Mouse (Mus musculus): ENCODE measurements around the gene Gpr68. TPM values are rescaled to one million over a fixed set of nuclear protein-coding genes. Genes with fewer than 3 reads are reported as not detected.
A peak's percentile ranks its signal among the peaks of the same experiment; 100 is the strongest.

The Gpr68 gene
- polyA plus RNA-seq, 1 experiment from 2014 or later: 0.21 TPM

DNA sequence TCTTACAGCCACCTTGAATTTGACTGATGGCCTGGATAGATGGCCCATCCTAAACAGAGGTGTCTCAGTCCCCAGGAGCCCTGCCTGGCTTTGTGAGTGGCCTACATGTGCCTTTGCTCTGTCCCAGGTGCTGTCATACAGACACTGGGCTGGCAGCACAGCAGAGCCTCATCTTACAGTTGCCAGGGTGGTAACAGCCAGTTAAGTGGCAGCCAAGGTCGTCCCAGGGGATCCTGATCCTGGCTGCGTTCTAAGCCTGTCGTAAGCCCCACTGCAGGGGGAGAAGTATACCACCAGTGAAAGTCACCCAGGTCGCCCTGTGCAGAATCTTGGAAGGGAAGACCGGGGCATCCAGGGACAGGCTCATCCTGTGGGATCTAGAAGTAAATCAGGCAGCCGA lies 68.1 kb downstream of the Gpr68 start:
- H3K9ac ChIP-seq (replicated peaks; ENCODE audit: low read depth): no peak overlapping the region
- no peaks in the 10 kb centered on the region for H3K27me3 ChIP-seq (replicated peaks; ENCODE audit: insufficient read depth, low read length)
- no peak for TF ChIP-seq CTCF (IDR thresholded peaks at IDR 0.05)
- H3K9me3 ChIP-seq (ENCODE audit: low read length): no peaks in the 10 kb centered on the region
- 0 out of 2 replicates have a peak, but pooled peaks cover 3% of the 10 kb centered on the region for H3K4me1 ChIP-seq (ENCODE audit: insufficient read depth, low read depth, low read length)
- DNase-seq (ENCODE audit: low spot score) (no peak), ATAC-seq (no peak)
- no peak overlapping the region for H3K4me2 ChIP-seq (replicated peaks; ENCODE audit: low read depth, low read length)
- no peak overlapping the region for H3K4me3 ChIP-seq (ENCODE audit: low read depth, low read length)
- H3K27ac ChIP-seq (ENCODE audit: low read length): no peak overlapping the region
- WGBS: 80% methylated on average over 6 of the region's 6 CpGs
- no peaks in the 10 kb centered on the region for H3K36me3 ChIP-seq (ENCODE audit: insufficient read depth, low read length)

- no peaks in the 10 kb centered on the region for H3K36me3 ChIP-seq (ENCODE audit: insufficient read depth, low read length)
- H3K4me1 ChIP-seq (ENCODE audit: insufficient read depth, low read depth, low read length): 0 out of 2 replicates have a peak, but pooled peaks cover 3% of the 10 kb centered on the region
- H3K27ac ChIP-seq (ENCODE audit: low read length): no peak overlapping the region
- no peak overlapping the region for H3K4me2 ChIP-seq (replicated peaks; ENCODE audit: low read depth, low read length)
- H3K4me3 ChIP-seq (ENCODE audit: low read depth, low read length): no peak overlapping the region
- DNase-seq (ENCODE audit: low spot score): no peak
- TF ChIP-seq CTCF (IDR thresholded peaks at IDR 0.05): no peak
- no peak for TF ChIP-seq EP300 (IDR thresholded peaks at IDR 0.05)
- H3K9me3 ChIP-seq (ENCODE audit: low read length): no peaks in the 10 kb centered on the region
- H3K9ac ChIP-seq (replicated peaks; ENCODE audit: low read depth): no peak overlapping the region
- no peaks in the 10 kb centered on the region for H3K27me3 ChIP-seq (replicated peaks; ENCODE audit: insufficient read depth, low read length)
- WGBS: 29% methylated on average over 8 of the region's 8 CpGs
- ATAC-seq: no peak
These were observed 68.9 kb downstream of the Gpr68 start for GRCm38 (mm10) chr12:100839079-100839600.

DNA sequence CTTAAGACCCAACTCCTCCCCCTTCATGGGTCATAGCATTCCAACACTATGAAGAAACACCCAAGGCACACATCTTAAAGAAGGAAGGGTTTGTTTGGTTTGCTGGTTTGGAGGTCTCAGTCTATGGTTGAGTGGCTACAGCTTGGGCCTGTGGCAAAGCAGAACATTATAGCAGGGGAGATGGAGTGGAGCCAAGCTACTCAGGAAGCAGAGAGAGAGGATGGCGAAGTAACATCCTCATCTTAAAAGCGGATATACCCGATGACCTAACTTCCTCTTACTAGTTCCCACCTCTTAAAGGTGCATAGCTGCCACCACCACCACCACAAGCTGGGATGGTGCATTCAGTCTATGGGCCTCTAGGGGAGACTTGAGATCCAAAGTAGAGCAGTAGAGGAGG lies 70.8 kb downstream of the Gpr68 start:
- Histone ChIP-seq H3K4me2 (replicated peaks; ENCODE audit: low read depth, low read length) (no peak overlapping the region), H3K27ac (ENCODE audit: low read length) (no peak overlapping the region), H3K4me1 (ENCODE audit: insufficient read depth, low read depth, low read length) (0 out of 2 replicates have a peak, but pooled peaks cover 3% of the 10 kb centered on the region), H3K4me3 (ENCODE audit: low read depth, low read length) (no peak overlapping the region), H3K27me3 (replicated peaks; ENCODE audit: insufficient read depth, low read length) (no peaks in the 10 kb centered on the region), H3K9ac (replicated peaks; ENCODE audit: low read depth) (no peak overlapping the region), H3K36me3 (ENCODE audit: insufficient read depth, low read length) (no peaks in the 10 kb centered on the region), H3K9me3 (ENCODE audit: low read length) (no peaks in the 10 kb centered on the region)
- ATAC-seq (peak; percentile 54), DNase-seq (ENCODE audit: low spot score) (peak; percentile 66)
- 47% methylated on average over 3 of the region's 3 CpGs for WGBS
- TF ChIP-seq CTCF (IDR thresholded peaks at IDR 0.05) (no peak), EP300 (IDR thresholded peaks at IDR 0.05) (no peak)

GRCm38 (mm10) chr12:100831629-100832325 lies 76.2 kb downstream of the Gpr68 start:
- WGBS: 76% methylated on average over 8 of the region's 8 CpGs

GRCm38 (mm10) chr12:100831021-100831420 lies 77.0 kb downstream of the Gpr68 start:
- WGBS: 80% methylated on average over 2 of the region's 2 CpGs
- Histone ChIP-seq H3K9me3 (ENCODE audit: low read length) (no peaks in the 10 kb centered on the region), H3K4me2 (replicated peaks; ENCODE audit: low read depth, low read length) (no peak overlapping the region), H3K27ac (ENCODE audit: low read length) (no peak overlapping the region), H3K4me3 (ENCODE audit: low read depth, low read length) (no peak overlapping the region), H3K9ac (replicated peaks; ENCODE audit: low read depth) (no peak overlapping the region), H3K27me3 (replicated peaks; ENCODE audit: insufficient read depth, low read length) (no peaks in the 10 kb centered on the region), H3K36me3 (ENCODE audit: insufficient read depth, low read length) (no peaks in the 10 kb centered on the region), H3K4me1 (ENCODE audit: insufficient read depth, low read depth, low read length) (no peaks in the 10 kb centered on the region)
- no peak for ATAC-seq
- no peak for TF ChIP-seq EP300 (IDR thresholded peaks at IDR 0.05)
- no peak for TF ChIP-seq CTCF (IDR thresholded peaks at IDR 0.05)
- no peak for DNase-seq (ENCODE audit: low spot score)

More at GRCm38 (mm10) chr12:100831629-100832325, 76.2 kb downstream of the Gpr68 start:
- Histone ChIP-seq H3K27me3 (replicated peaks; ENCODE audit: insufficient read depth, low read length) (no peaks in the 10 kb centered on the region), H3K4me1 (ENCODE audit: insufficient read depth, low read depth, low read length) (no peaks in the 10 kb centered on the region), H3K9ac (replicated peaks; ENCODE audit: low read depth) (no peak overlapping the region), H3K4me2 (replicated peaks; ENCODE audit: low read depth, low read length) (no peak overlapping the region), H3K36me3 (ENCODE audit: insufficient read depth, low read length) (no peaks in the 10 kb centered on the region), H3K4me3 (ENCODE audit: low read depth, low read length) (no peak overlapping the region), H3K27ac (ENCODE audit: low read length) (no peak overlapping the region), H3K9me3 (ENCODE audit: low read length) (no peaks in the 10 kb centered on the region)
- ATAC-seq (no peak), DNase-seq (ENCODE audit: low spot score) (no peak)
- TF ChIP-seq CTCF (IDR thresholded peaks at IDR 0.05) (no peak), EP300 (IDR thresholded peaks at IDR 0.05) (no peak)

Other genes starting within 250 kb of the Gpr68 start
- 2.3 and 2.7 TPM in 2 replicates for gene Rps6ka5, start 181.2 kb downstream of the Gpr68 start, polyA plus RNA-seq (2015; fragmentation: Nextera tagmentation; extraction: Ambion mirVana)
- 2.1 and 3.3 TPM in 2 replicates for gene Dglucy, start 129.1 kb downstream of the Gpr68 start, polyA plus RNA-seq (2015; fragmentation: Nextera tagmentation; extraction: Ambion mirVana)
- 6.9 and 7.4 TPM in 2 replicates for gene Ccdc88c, start 120.9 kb upstream of the Gpr68 start, polyA plus RNA-seq (2015; fragmentation: Nextera tagmentation; extraction: Ambion mirVana)
- 16.4 and 20.5 TPM in 2 replicates for gene Ppp4r3a, start 175.5 kb upstream of the Gpr68 start, polyA plus RNA-seq (2015; fragmentation: Nextera tagmentation; extraction: Ambion mirVana)